Comparison of ENCODE assay signal across 3 mouse cellular contexts in the genomic region with DNA sequence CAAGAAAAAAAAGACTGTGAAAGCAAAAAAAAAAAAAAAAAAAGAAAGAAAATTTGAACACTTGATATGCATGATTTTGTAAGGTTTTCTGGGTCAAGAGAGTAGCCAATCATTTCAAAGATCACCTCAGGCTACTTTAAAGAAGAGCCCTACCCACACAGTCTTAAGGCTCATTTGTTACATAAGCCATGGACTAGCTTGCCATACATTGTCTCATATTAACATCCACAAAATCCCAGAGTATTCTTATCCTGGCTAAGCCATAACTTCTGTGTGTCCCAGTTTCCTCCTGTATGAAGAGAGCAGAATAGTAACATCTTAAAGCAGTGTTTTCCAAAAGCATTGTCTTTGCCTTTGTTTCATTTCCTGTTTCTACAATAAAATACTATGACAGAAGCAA.
DNase-seq lines count a peak whose midpoint lies in the region; ATAC-seq lines count a peak whose summit lies in the region.

No protein-coding gene starts in this region.

- DNase-seq in brain, adult 2 months (ENCODE audit: low read depth, low spot score), result peak; percentile 32
- DNase-seq in telencephalon, adult 2 months (ENCODE audit: low read depth, low spot score), result peak; percentile 34

- peak; percentile 96 for ATAC-seq in frontal cortex, adult (ENCODE audit: low TSS enrichment)
